In the genomic region with DNA sequence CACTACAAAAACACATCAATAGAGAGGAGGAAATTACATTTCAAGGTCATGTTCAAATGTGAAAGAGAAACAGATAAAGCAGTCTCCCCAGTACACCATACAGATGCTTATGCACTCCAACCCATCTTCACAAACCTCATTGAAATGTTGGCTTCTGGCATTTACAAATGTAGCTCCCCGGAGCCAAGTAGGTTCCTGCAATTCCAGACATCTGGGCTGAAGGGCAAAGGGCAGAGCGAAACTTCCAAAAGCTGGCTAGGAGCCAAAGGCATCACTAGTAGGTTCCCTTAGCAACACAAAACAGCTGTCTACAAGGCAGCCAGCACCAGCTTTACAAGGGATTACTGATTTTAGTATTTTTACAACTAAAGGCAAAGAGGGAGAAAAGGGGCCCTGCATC, we compare ENCODE assay signal across 7 mouse cellular contexts.
A peak's percentile ranks its signal among the peaks of the same experiment; 100 is the strongest.
DNase-seq lines count a peak whose midpoint lies in the region; ATAC-seq lines count a peak whose summit lies in the region.

No protein-coding gene starts in this region.

- H3K4me2 ChIP-seq in heart, embryonic 16.5 days (ENCODE audit: low read depth, low read length), result peak overlapping the region; percentile 59
- H3K4me2 ChIP-seq in limb, embryonic 13.5 days (replicated peaks), result 0 out of 2 replicates have a peak overlapping the region, but pooled peaks have one; percentile 16

- H3K36me3 ChIP-seq in heart, embryonic 16.5 days (ENCODE audit: control insufficient read depth, insufficient read depth), result no peaks in the 10 kb centered on the region
- 0 out of 2 replicates have a peak, but pooled peaks cover 3% of the 10 kb centered on the region for H3K36me3 ChIP-seq in limb, embryonic 13.5 days

- peak overlapping the region; percentile 39 for H3K4me3 ChIP-seq in heart, embryonic 16.5 days (ENCODE audit: low read length)
- no peak overlapping the region for H3K4me3 ChIP-seq in limb, embryonic 13.5 days

- H3K9ac ChIP-seq in heart, embryonic 16.5 days (ENCODE audit: low read length), result peak overlapping the region; percentile 56
- no peak overlapping the region for H3K9ac ChIP-seq in limb, embryonic 13.5 days

- peak; percentile 37 to 41 for DNase-seq in adrenal gland, adult 18-20 months (ENCODE audit: low spot score in 2 of 2)
- DNase-seq in embryo, embryonic 10.5 days (ENCODE audit: low spot score), result peak; percentile 88
- DNase-seq in ovary, postnatal 36 days (ENCODE audit: low spot score), result peak; percentile 56
- no peak for DNase-seq in right cerebral cortex, adult 18-20 months
- DNase-seq in left cerebral cortex, adult 8-10 months (ENCODE audit: low spot score in 2 of 2), result no peak

- H3K27me3 ChIP-seq in heart, embryonic 16.5 days (ENCODE audit: control insufficient read depth, insufficient read depth, low read length), result no peaks in the 10 kb centered on the region
- no peaks in the 10 kb centered on the region for H3K27me3 ChIP-seq in limb, embryonic 13.5 days

- H3K4me1 ChIP-seq in heart, embryonic 16.5 days (ENCODE audit: control insufficient read depth, insufficient read depth, low read length), result peaks cover 43% of the 10 kb centered on the region
- peaks cover 54% of the 10 kb centered on the region for H3K4me1 ChIP-seq in limb, embryonic 13.5 days

- no peak for ATAC-seq in heart, embryonic 16.5 days (replicated peaks; ENCODE audit: extremely low read depth, insufficient read depth, low FRiP score)
- ATAC-seq in limb, embryonic 13.5 days (ENCODE audit: low FRiP score, low read depth), result peak; percentile 62; the same call in 1 of the 2 replicates

- H3K27ac ChIP-seq in heart, embryonic 16.5 days (ENCODE audit: low read length), result peak overlapping the region; percentile 88
- peak overlapping the region; percentile 29; the same call in 1 of the 2 replicates for H3K27ac ChIP-seq in limb, embryonic 13.5 days

- WGBS in heart, embryonic 16.5 days, result 10% methylated on average over 2 of the region's 2 CpGs
- WGBS in limb, embryonic 13.5 days, result 2% methylated on average over 2 of the region's 2 CpGs

- H3K9me3 ChIP-seq in heart, embryonic 16.5 days (replicated peaks; ENCODE audit: control insufficient read depth, low read length), result no peaks in the 10 kb centered on the region
- H3K9me3 ChIP-seq in limb, embryonic 13.5 days, result no peaks in the 10 kb centered on the region

Comparison
In these comparisons a context has a peak if more than half of its experiments do, and no peak if none do; other contexts are left out.
1. DNase-seq: peak in adrenal gland, adult 18-20 months (2 of 2), embryo, embryonic 10.5 days (single experiment) and ovary, postnatal 36 days (single experiment); none in right cerebral cortex, adult 18-20 months (single experiment) and left cerebral cortex, adult 8-10 months (0 of 2).